Mouse (Mus musculus) limb, embryonic 15.5 days (tissue): ENCODE measurements around the gene Sf3b1. TPM values are rescaled to one million over a fixed set of nuclear protein-coding genes. Genes with fewer than 3 reads are reported as not detected.

ENCODE experiments used
- polyA plus RNA-seq: library from polyadenylated mRNA; unstranded; fragments of >200 nt; fragmentation: Nextera tagmentation; extraction: Ambion mirVana; gene quantifications from 2 replicates; pipeline ENCODE4 v1.2.1, GENCODE M21; 2015

Sf3b1 gene
- polyA plus RNA-seq, 1 experiment from 2014 or later = 297 TPM

Other genes starting within 250 kb of the Sf3b1 start
- gene Ankrd44, start 101.1 kb downstream of the Sf3b1 start, polyA plus RNA-seq = 19.1 and 20.2 TPM in 2 replicates
- 19.9 and 22.2 TPM in 2 replicates for gene Coq10b, start 25.3 kb upstream of the Sf3b1 start, polyA plus RNA-seq
- gene Hspe1, start 60.7 kb upstream of the Sf3b1 start, polyA plus RNA-seq = 267 and 321 TPM in 2 replicates
- gene Hspd1, start 60.8 kb upstream of the Sf3b1 start, polyA plus RNA-seq = 298 and 308 TPM in 2 replicates
- 134 and 138 TPM in 2 replicates for gene Mob4, start 103.8 kb upstream of the Sf3b1 start, polyA plus RNA-seq
- 28.0 and 31.8 TPM in 2 replicates for gene Rftn2, start 199.3 kb upstream of the Sf3b1 start, polyA plus RNA-seq
- 2.5 and 3.1 TPM in 2 replicates for gene Mars2, start 209.7 kb upstream of the Sf3b1 start, polyA plus RNA-seq